In genomic region chr8:98829006-98829405, GRCm38 (mm10) we compare ENCODE assay signal across 18 mouse cellular contexts.
DNase-seq lines count a peak whose midpoint lies in the region; ATAC-seq lines count a peak whose summit lies in the region.
"Had no signal": no experiment of that assay in that cellular context is flagged by ENCODE, and none has a peak within 500 bp of the region (broad histone marks: within the 10 kb centered on the region; RNA-seq: fewer than 3 reads in every experiment).

No protein-coding gene starts in this region.

- peak; percentile 35; the same call in 1 of the 2 replicates for ATAC-seq in frontal cortex, adult (ENCODE audit: low TSS enrichment)
- ATAC-seq in megakaryocyte progenitor cell, adult 5-6 weeks (replicated peaks; ENCODE audit: poor library complexity), result no peak
- ATAC-seq: forebrain, embryonic 13.5 days; hindbrain, postnatal 0 days; intestine, postnatal 0 days had no signal

- no peak for DNase-seq in frontal cortex, postnatal 14 days (ENCODE audit: low spot score in 2 of 2)
- peak; percentile 2 for DNase-seq in R1 (ENCODE audit: low read depth, low spot score)
- peak; percentile 40 for DNase-seq in cerebellum, adult 11-12 months
- peak; percentile 66 to 72 for DNase-seq in cerebellum, postnatal 14 days
- DNase-seq in right cerebral cortex, adult 18-20 months, result no peak
- DNase-seq in yolk sac, embryonic 10.5 days (ENCODE audit: low spot score), result no peak
- DNase-seq: adrenal gland, postnatal 36 days; gastrocnemius, postnatal 25 days; heart, postnatal 4 days; lung, adult 18-20 months; lung, postnatal 14 days; spleen, adult 18-20 months; thymus, postnatal 4 days had no signal

Comparison
In these comparisons a context has a peak if more than half of its experiments do, and no peak if none do; other contexts are left out.
1. DNase-seq: peak in R1 (single experiment), cerebellum, adult 11-12 months (single experiment) and cerebellum, postnatal 14 days (2 of 2); none in frontal cortex, postnatal 14 days (0 of 2), right cerebral cortex, adult 18-20 months (single experiment) and yolk sac, embryonic 10.5 days (single experiment).